Mouse (Mus musculus): Measurements from ENCODE around the gene Smtn. TPM values are rescaled to one million over a fixed set of nuclear protein-coding genes. Genes with fewer than 3 reads are reported as not detected.

Smtn gene
- total RNA-seq, 2 experiments from 2014 or later, result 170 to 174 TPM

GRCm38 (mm10) chr11:3483980-3484642 lies 56.3 kb downstream of the Smtn start:
- no peak for DNase-seq (ENCODE audit: low spot score)
- intact Hi-C loops (cut with DNase I), result no loop called here

GRCm38 (mm10) chr11:3475489-3475888 lies 64.9 kb downstream of the Smtn start:
- intact Hi-C loops (cut with DNase I), result loop anchor here (10.0 kb wide), 1 partner anchor 399 kb away; no protein-coding TSS in a partner anchor
- DNase-seq (ENCODE audit: low spot score), result no peak

- intact Hi-C loops (cut with DNase I), result loop anchor here (1.0 to 10.0 kb wide), 3 partner anchors 40 to 400 kb away; partner anchors contain the start of gene Selenom
- no peak for DNase-seq (ENCODE audit: low spot score)
Observed at GRCm38 (mm10) chr11:3474480-3475115, 65.8 kb downstream of the Smtn start.

GRCm38 (mm10) chr11:3472484-3472883 lies 67.9 kb downstream of the Smtn start:
- peak; percentile 57 for DNase-seq (ENCODE audit: low spot score)
- intact Hi-C loops (cut with DNase I), result loop anchor here (2.0 to 10.0 kb wide), 4 partner anchors 130 to 402 kb away; no protein-coding TSS in a partner anchor

GRCm38 (mm10) chr11:3471448-3471850 lies 69.0 kb downstream of the Smtn start:
- intact Hi-C loops (cut with DNase I), result loop anchor here (5.0 to 10.0 kb wide), 2 partner anchors 131 to 403 kb away; no protein-coding TSS in a partner anchor
- no peak for DNase-seq (ENCODE audit: low spot score)

Other genes with a start within 250 kb of the Smtn start
- gene Pik3ip1, start 210.2 kb downstream of the Smtn start, total RNA-seq (2021), result 10 to 100 TPM; 39.4 to 42.4 TPM
- gene Limk2, start 131.4 kb downstream of the Smtn start, total RNA-seq (2021), result 10 to 100 TPM; 17.2 to 18.5 TPM
- gene Rnf185, start 88.2 kb downstream of the Smtn start, total RNA-seq (2021), result 10 to 100 TPM; 19.5 to 20.2 TPM
- gene Pla2g3, start 52.3 kb downstream of the Smtn start, total RNA-seq (2021), result not detected
- 10 to 100 TPM; 29.4 to 30.6 TPM for gene Inpp5j, start 35.8 kb downstream of the Smtn start, total RNA-seq (2021)
- 10 to 100 TPM; 40.6 to 44.9 TPM for gene Selenom, start 25.9 kb downstream of the Smtn start, total RNA-seq (2021)
- 10 to 100 TPM; 22.0 to 23.9 TPM for gene Morc2a, start 108.6 kb upstream of the Smtn start, total RNA-seq (2021)

Measured in heart, postnatal 25 days (tissue).